Mouse (Mus musculus) heart, embryonic 10.5 days (tissue): Measurements from ENCODE around the gene Olfr1393. TPM values are rescaled to one million over a fixed set of nuclear protein-coding genes. Genes with fewer than 3 reads are reported as not detected.
A peak's percentile ranks its signal among the peaks of the same experiment; 100 is the strongest.

Experiments used
- DNase-seq: peaks from one replicate; pipeline ENCODE4 v3.0.0-alpha.2; 2017; ENCODE audit warnings: low spot score
- H3K27ac ChIP-seq: fragments of 300-500 bp; sonication (generic); 2 replicates; pipeline ENCODE4 v1.5.1; 2016; ENCODE audit warnings: mild to moderate bottlenecking
- H3K27me3 ChIP-seq: fragments of 300-500 bp; sonication (generic); 2 replicates; pipeline ENCODE4 v1.6.1; 2016; ENCODE audit warnings: mild to moderate bottlenecking; ENCODE audit not compliant: poor library complexity, insufficient read depth, severe bottlenecking
- H3K36me3 ChIP-seq: fragments of 300-500 bp; sonication (generic); 2 replicates; pipeline ENCODE4 v1.6.1; 2016; ENCODE audit warnings: mild to moderate bottlenecking, moderate library complexity
- H3K4me1 ChIP-seq: fragments of 300-500 bp; sonication (generic); 2 replicates; pipeline ENCODE4 v1.6.1; 2016; ENCODE audit warnings: mild to moderate bottlenecking
- H3K4me3 ChIP-seq: fragments of 300-500 bp; sonication (generic); 2 replicates; pipeline ENCODE4 v1.5.1; 2016; ENCODE audit warnings: mild to moderate bottlenecking, moderate library complexity
- H3K9me3 ChIP-seq: fragments of 300-500 bp; sonication (generic); 2 replicates; pipeline ENCODE4 v1.6.1; 2016; ENCODE audit warnings: mild to moderate bottlenecking, moderate library complexity
- WGBS: fragments of 180-500 bp; shearing (Covaris S2); methylation state at CpG from one replicate; pipeline ENCODE4 v1.1.7; 2016; 5-methylcytosine and 5-hydroxymethylcytosine counted together
- polyA plus RNA-seq: library from polyadenylated mRNA; unstranded; fragments of >200 nt; fragmentation: Nextera tagmentation; extraction: Ambion mirVana; gene quantifications from 2 replicates; pipeline ENCODE4 v1.2.1, GENCODE M21; 2016

Gene Olfr1393
- not detected in 2 replicates for polyA plus RNA-seq

DNA sequence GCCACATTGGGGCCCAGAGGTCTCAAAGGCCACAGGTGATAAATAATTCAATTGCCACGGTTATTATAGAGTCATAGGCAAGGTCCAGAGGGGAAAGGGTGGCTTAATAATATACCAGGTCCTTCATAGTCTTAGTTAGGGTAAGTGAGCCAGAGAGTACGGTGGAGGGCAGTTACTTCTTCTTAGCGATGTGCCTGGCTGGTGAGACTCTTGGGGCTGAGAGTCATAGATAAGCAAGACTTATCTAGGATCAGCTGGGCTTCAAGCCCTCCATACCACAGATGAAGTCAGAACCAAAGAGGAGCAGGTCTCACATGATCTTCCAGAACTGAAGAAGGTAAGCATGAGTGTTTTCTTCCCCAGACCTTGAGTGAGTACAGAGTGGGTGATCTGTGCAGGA, at the start of gene Olfr1393:
Olfr1393 (plus strand) TSS at position 83 of the 400 bp plus-strand sequence.
- 72% methylated on average over 3 of the region's 3 CpGs for WGBS
- Histone ChIP-seq H3K27me3 (no peaks in the 10 kb centered on the region), H3K4me1 (no peaks in the 10 kb centered on the region), H3K9me3 (no peaks in the 10 kb centered on the region), H3K4me3 (no peak within 1 kb of the TSS), H3K27ac (no peak within 1 kb of the TSS), H3K36me3 (no peaks in the 10 kb centered on the region)
- DNase-seq, result no peak

DNA sequence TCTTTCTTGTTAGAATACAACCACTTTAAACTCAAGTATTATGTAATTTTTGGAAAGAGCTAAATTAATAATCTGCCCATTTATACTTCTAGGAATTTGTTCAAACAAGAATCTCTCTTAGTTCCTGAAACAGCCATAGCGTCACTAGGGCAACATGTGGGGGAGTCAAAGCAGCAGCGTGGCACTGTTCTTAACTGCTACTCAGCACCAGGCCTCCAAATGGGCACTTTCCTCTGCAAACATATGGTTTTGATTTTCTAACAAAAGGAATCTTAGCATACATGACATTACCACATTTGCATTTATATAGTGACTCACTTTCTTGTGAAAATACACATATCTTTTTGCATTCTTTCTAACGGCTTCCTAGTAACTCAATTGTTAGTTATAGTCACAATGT, 45.3 kb upstream of the Olfr1393 start:
- Histone ChIP-seq H3K27me3 (no peaks in the 10 kb centered on the region), H3K4me3 (no peak overlapping the region), H3K9me3 (no peaks in the 10 kb centered on the region), H3K4me1 (no peaks in the 10 kb centered on the region), H3K27ac (no peak overlapping the region), H3K36me3 (no peaks in the 10 kb centered on the region)
- WGBS, result 75% methylated on average over 3 of the region's 3 CpGs
- DNase-seq, result no peak

DNA sequence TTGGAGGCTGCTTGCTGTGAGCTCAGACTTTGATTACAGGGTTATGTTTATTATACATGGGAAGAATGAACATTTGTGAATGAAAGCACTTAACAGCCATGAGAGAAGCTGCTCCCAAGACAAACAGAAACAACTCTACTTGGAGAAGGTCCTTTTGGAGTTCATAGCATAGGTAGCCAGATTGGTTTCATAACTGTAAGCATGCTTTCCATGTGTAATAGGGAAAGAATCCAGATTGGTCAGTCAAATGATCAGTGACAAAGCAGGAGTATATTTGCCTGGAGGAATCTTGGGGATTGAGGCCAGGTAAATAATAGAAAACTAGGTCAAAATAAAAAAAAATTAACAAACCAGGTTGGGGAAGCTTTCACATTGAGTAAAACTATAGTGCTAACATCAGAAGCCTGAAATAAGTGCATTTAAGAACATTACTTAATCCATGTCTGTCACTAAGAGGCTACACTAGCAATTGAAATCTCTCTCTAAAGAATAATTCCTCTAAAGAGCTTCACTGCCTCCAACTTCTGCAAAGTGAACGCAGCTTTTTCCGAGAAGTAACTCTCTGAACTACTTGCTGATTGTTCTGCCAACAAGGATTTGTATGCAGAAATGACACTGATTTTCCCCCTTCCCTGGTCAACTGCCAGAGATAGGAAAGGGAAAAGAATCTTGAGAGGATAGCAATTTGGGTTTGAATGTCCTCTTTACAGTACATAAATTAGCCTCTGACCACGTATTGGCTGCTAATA, 42.5 kb upstream of the Olfr1393 start:
- no peak overlapping the region for H3K27ac ChIP-seq
- no peak overlapping the region for H3K4me3 ChIP-seq
- H3K4me1 ChIP-seq, result no peaks in the 10 kb centered on the region
- no peaks in the 10 kb centered on the region for H3K36me3 ChIP-seq
- no peaks in the 10 kb centered on the region for H3K27me3 ChIP-seq
- DNase-seq, result no peak
- whole genome bisulfite sequencing, result 69% methylated on average over 3 of the region's 3 CpGs
- no peaks in the 10 kb centered on the region for H3K9me3 ChIP-seq

GRCm38 (mm10) chr11:49236891-49237290, 41.2 kb upstream of the Olfr1393 start:
- Histone ChIP-seq H3K9me3 (no peaks in the 10 kb centered on the region), H3K36me3 (no peaks in the 10 kb centered on the region), H3K27me3 (no peaks in the 10 kb centered on the region), H3K4me3 (no peak overlapping the region), H3K27ac (no peak overlapping the region), H3K4me1 (no peaks in the 10 kb centered on the region)
- DNase-seq, result no peak
- WGBS, result 80% methylated on average over 1 of the region's 1 CpGs

DNA sequence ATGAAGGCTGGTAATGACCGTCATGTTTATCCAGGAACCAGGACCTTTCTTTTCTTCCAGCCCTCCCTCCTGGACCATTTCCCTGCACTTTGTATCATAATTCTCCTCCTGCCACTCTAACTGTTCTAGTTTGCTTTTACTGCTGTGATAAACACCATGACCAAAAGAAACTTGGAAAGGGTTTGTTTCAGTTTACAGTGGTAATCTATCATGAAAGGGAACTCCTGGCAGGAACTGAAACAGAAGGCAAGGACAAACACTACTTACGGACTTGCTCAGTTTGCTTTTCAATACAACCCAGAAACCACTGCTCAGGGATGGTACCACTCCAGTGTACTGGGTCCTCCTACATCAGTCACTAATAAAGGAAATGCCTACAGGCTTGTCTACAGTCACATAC, 40.6 kb upstream of the Olfr1393 start:
- WGBS, result 61% methylated on average over 2 of the region's 2 CpGs
- Histone ChIP-seq H3K36me3 (no peaks in the 10 kb centered on the region), H3K9me3 (no peaks in the 10 kb centered on the region), H3K4me3 (no peak overlapping the region), H3K4me1 (no peaks in the 10 kb centered on the region), H3K27me3 (no peaks in the 10 kb centered on the region), H3K27ac (no peak overlapping the region)
- no peak for DNase-seq

DNA sequence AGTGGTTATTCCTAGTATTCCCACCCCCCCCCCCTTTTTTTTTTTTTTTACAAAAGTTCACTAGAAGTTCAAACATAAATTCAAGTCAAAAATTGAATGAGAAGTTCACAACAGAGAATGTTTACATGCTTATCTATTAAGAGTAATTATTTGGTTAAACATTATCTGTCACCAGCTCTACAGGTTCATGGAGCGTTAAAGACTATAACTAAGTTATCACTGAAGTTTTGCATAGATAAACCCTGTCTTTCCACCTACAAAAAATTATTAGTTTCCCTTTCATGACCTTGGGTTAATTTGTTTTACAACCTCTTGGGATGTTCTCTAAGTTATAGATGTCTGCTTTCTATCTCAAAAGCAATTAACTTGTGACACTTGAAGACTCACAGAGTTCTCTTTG, 37.8 kb upstream of the Olfr1393 start:
- no peak for DNase-seq
- peaks cover 11% of the 10 kb centered on the region for H3K4me1 ChIP-seq
- 72% methylated on average over 1 of the region's 1 CpGs for WGBS

DNA sequence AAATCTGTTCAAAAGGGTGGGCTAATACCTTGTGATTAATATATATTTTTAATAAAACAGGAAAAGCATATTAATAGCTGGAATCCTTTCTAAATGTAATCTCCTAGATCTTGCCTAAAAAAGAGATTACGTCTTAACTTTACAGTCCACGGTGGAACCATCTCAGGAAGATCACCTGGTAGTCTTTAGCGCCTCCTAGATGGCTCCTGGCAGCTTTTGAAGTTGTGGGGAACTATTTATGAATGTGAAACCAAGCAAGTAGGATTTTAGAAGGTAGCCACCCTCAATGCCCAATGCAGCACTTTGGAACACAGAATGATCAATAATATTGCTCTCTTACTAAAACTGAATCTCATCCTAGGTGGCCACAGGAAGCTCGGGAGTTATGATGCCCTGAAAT, 37.2 kb upstream of the Olfr1393 start:
- Histone ChIP-seq H3K27me3 (no peaks in the 10 kb centered on the region), H3K27ac (no peak overlapping the region), H3K4me3 (no peak overlapping the region), H3K4me1 (peaks cover 15% of the 10 kb centered on the region), H3K9me3 (no peaks in the 10 kb centered on the region), H3K36me3 (no peaks in the 10 kb centered on the region)
- WGBS, result 79% methylated on average over 4 of the region's 4 CpGs
- DNase-seq, result no peak

More for the DNA sequence above, 37.8 kb upstream of the Olfr1393 start:
- Histone ChIP-seq H3K36me3 (no peaks in the 10 kb centered on the region), H3K9me3 (no peaks in the 10 kb centered on the region), H3K4me3 (no peak overlapping the region), H3K27ac (no peak overlapping the region), H3K27me3 (no peaks in the 10 kb centered on the region)

GRCm38 (mm10) chr11:49241471-49241870, 36.6 kb upstream of the Olfr1393 start:
- H3K4me3 ChIP-seq, result no peak overlapping the region
- no peaks in the 10 kb centered on the region for H3K27me3 ChIP-seq
- 43% methylated on average over 1 of the region's 1 CpGs for WGBS
- H3K36me3 ChIP-seq, result no peaks in the 10 kb centered on the region
- no peak overlapping the region for H3K27ac ChIP-seq
- DNase-seq, result no peak
- H3K4me1 ChIP-seq, result peaks cover 20% of the 10 kb centered on the region
- no peaks in the 10 kb centered on the region for H3K9me3 ChIP-seq

GRCm38 (mm10) chr11:49242944-49243626, 35.0 kb upstream of the Olfr1393 start:
- H3K36me3 ChIP-seq, result no peaks in the 10 kb centered on the region
- H3K9me3 ChIP-seq, result no peaks in the 10 kb centered on the region
- 20% methylated on average over 11 of the region's 11 CpGs for WGBS
- no peak for DNase-seq
- H3K27ac ChIP-seq, result peak overlapping the region; percentile 92
- H3K4me1 ChIP-seq, result peaks cover 32% of the 10 kb centered on the region
- H3K27me3 ChIP-seq, result no peaks in the 10 kb centered on the region
- peak overlapping the region; percentile 66 for H3K4me3 ChIP-seq

DNA sequence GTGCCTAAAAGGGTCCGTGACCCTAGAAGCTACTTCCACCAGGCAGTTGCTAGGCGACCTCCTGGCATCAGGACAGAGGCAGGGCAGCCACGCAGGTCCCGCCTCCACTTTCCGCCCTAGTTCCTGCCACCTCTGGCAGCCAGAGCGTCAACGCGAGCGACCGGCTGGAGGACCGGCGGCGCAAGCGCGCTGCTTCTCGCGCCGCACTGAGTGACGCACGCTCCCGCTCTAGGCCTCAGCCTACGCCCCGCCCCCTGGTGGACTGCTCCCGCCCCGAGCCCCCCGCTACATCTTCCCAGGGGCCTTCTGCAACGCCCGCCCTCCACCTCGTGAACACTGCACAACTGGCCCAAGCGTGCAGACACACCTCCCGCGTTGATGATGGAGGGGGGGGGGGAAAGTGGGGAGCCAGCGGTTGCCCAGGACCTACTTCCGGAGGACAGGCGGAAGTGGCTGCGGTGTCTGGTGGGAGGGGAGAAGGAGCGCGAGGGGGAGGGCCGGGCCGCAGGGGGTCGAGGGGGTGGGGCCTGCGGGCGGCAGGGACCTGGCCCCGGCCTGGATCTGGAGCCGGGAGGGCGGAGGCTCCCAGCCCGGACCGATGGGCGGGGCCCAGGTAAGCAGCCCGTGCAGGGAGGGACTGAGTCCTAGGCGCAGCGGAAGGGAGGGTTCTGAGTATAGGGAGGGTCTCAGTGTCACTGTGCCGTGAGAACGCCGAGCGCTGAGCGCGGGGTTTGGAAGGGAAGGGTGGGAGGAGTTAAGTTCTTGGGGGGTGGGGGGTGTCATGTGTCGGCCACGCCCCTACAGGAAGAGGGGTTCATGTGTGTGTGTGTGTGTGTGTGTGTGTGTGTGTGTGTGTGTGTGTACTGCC, 34.1 kb upstream of the Olfr1393 start, which contains the start of gene Mgat1:
Mgat1 (plus strand) TSS at position 465 of the 868 bp plus-strand sequence.
- Histone ChIP-seq H3K36me3 (no peaks in the 10 kb centered on the region), H3K4me1 (peaks cover 36% of the 10 kb centered on the region), H3K27ac (peak within 1 kb of the TSS; percentile 92), H3K4me3 (peak within 1 kb of the TSS; percentile 66), H3K9me3 (no peaks in the 10 kb centered on the region), H3K27me3 (no peaks in the 10 kb centered on the region)
- WGBS, result under 1% methylated on average over 47 of the region's 60 CpGs
- DNase-seq, result peak; percentile 99

- Histone ChIP-seq H3K27ac (peak overlapping the region; percentile 92), H3K9me3 (no peaks in the 10 kb centered on the region), H3K36me3 (no peaks in the 10 kb centered on the region), H3K27me3 (no peaks in the 10 kb centered on the region), H3K4me1 (peaks cover 42% of the 10 kb centered on the region), H3K4me3 (peak overlapping the region; percentile 66)
- no peak for DNase-seq
- 0% methylated on average over 4 of the region's 4 CpGs for WGBS
Observed at GRCm38 (mm10) chr11:49244595-49244930, 33.5 kb upstream of the Olfr1393 start.

DNA sequence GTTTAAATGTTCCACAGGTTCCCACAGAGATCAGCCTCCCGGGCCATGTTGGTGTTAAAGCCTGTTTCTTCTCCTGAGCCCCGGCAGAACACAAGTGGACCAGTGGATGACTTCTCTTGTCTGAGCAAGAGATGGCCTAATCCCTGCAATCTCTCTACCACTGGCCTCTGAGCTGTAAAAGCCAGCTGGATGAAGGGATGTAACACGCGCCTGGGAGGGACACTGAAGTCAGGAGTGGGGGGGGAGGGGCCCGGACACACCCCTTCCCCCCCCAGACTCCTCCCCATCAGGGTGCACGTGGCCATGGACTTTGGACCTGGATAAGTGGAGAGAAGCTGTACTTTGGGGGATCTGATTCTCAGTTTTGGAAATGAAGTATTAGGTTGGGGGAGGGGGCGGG, 32.9 kb upstream of the Olfr1393 start:
- H3K27me3 ChIP-seq, result no peaks in the 10 kb centered on the region
- peak overlapping the region; percentile 92 for H3K27ac ChIP-seq
- DNase-seq, result no peak
- H3K4me3 ChIP-seq, result peak overlapping the region; percentile 66
- 9% methylated on average over 7 of the region's 7 CpGs for WGBS
- H3K36me3 ChIP-seq, result no peaks in the 10 kb centered on the region
- peaks cover 47% of the 10 kb centered on the region for H3K4me1 ChIP-seq
- H3K9me3 ChIP-seq, result no peaks in the 10 kb centered on the region
